Mouse (Mus musculus): ENCODE results near the gene Fchsd2.

DNA sequence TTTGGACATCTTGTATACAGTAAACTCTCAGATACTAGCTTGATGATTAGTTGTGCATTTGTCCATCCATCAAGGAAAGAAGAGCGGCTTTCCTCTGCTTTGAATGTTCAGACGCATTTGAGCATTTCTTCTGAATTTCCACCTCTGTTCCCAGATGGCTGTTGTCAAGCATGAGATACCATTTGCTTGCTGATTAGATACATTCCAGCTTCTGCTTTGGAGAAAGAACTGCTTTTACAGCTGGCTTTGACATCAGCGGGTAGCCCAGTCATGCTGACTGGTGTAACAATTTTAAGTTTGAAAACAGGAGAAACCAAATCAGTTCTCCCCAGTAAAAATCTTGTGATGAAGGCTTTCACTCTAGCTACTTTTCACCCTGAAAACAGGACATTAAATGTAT is 77.8 kb downstream of the Fchsd2 start:
- TF ChIP-seq POLR2A (IDR thresholded peaks at IDR 0.05; ENCODE audit: borderline replicate concordance, extremely low read depth, insufficient read depth, insufficient read length, poor library complexity, severe bottlenecking), result no peak
- no peak for TF ChIP-seq CTCF (IDR thresholded peaks at IDR 0.05; ENCODE audit: borderline replicate concordance, extremely low read depth, insufficient read depth, insufficient read length)

All from brain, embryonic 14.5 days (tissue).